Comparison of ENCODE assay signal across 19 mouse cellular contexts in genomic region chr4:138033871-138034270, GRCm38 (mm10). TPM values are rescaled to one million over a fixed set of nuclear protein-coding genes. Genes with fewer than 3 reads are reported as not detected.
DNase-seq lines count a peak whose midpoint lies in the region; ATAC-seq and TF ChIP-seq lines count a peak whose summit lies in the region.
"Had no signal": no experiment of that assay in that cellular context is flagged by ENCODE, and none has a peak within 500 bp of the region (broad histone marks: within the 10 kb centered on the region; RNA-seq: fewer than 3 reads in every experiment).

No protein-coding gene starts in this region.

- no peaks in the 10 kb centered on the region; the same call in 1 of the 2 replicates for H3K36me3 ChIP-seq in hindbrain, postnatal 0 days (ENCODE audit: insufficient read depth, low read length)
- no peaks in the 10 kb centered on the region for H3K36me3 ChIP-seq in hindbrain, embryonic 11.5 days (ENCODE audit: control insufficient read depth, insufficient read depth, low read length)

- no peak for TF ChIP-seq POLR2A in lung, adult 2 months (IDR thresholded peaks at IDR 0.05; ENCODE audit: borderline replicate concordance, extremely low read depth, low read depth, low read length)
- no peak for TF ChIP-seq POLR2A in cortical plate, adult 2 months (IDR thresholded peaks at IDR 0.05; ENCODE audit: extremely low read depth, insufficient read depth, low read length)

- H3K27ac ChIP-seq in hindbrain, postnatal 0 days, result no peak overlapping the region
- no peak overlapping the region for H3K27ac ChIP-seq in hindbrain, embryonic 11.5 days (ENCODE audit: low read depth, low read length)
- no peak overlapping the region for H3K27ac ChIP-seq in cortical plate, adult 2 months (ENCODE audit: insufficient read depth, low read length)
- H3K27ac ChIP-seq: heart, embryonic 10.5 days had no signal

- DNase-seq in hindbrain, postnatal 0 days (ENCODE audit: low spot score), result no peak
- DNase-seq in hindbrain, embryonic 11.5 days (ENCODE audit: low spot score), result no peak
- DNase-seq in lung, adult 2 months, result no peak
- DNase-seq in lung, postnatal 36 days, result no peak
- DNase-seq in CD4-positive helper T cell, adult 2 months (ENCODE audit: low read depth, low spot score), result peak; percentile 34
- DNase-seq in left cerebral cortex, adult 18-20 months (ENCODE audit: low spot score in 2 of 2), result no peak
- DNase-seq in retina, postnatal 1 day, result no peak
- DNase-seq: adrenal gland, postnatal 36 days; cerebellum, postnatal 14 days; gastrocnemius, postnatal 36 days; heart, postnatal 36 days; kidney, postnatal 14 days; left cerebral cortex, postnatal 4 days; thymus, adult 2 months had no signal

- H3K4me3 ChIP-seq in hindbrain, postnatal 0 days (ENCODE audit: low read length), result no peak overlapping the region
- no peak overlapping the region for H3K4me3 ChIP-seq in hindbrain, embryonic 11.5 days (ENCODE audit: low read depth, low read length)
- H3K4me3 ChIP-seq in lung, adult 2 months (replicated peaks; ENCODE audit: extremely low read depth, low read depth, low read length), result no peak overlapping the region
- no peak overlapping the region for H3K4me3 ChIP-seq in cortical plate, adult 2 months (ENCODE audit: insufficient read depth, low read length)
- H3K4me3 ChIP-seq: heart, embryonic 10.5 days; megakaryocyte, embryonic 14.5 days; myocyte had no signal

- 78% methylated on average over 4 of the region's 4 CpGs for WGBS in hindbrain, postnatal 0 days
- WGBS in hindbrain, embryonic 11.5 days, result 83% methylated on average over 4 of the region's 4 CpGs
- 77% methylated on average over 4 of the region's 4 CpGs for WGBS in lung, adult 2 months

- no peak overlapping the region for H3K9ac ChIP-seq in hindbrain, postnatal 0 days (replicated peaks; ENCODE audit: low read length)
- no peak overlapping the region for H3K9ac ChIP-seq in hindbrain, embryonic 11.5 days (ENCODE audit: low read depth, low read length)

- peak; percentile 47 for TF ChIP-seq CTCF in hindbrain, postnatal 0 days (IDR thresholded peaks at IDR 0.05; ENCODE audit: low read depth)
- TF ChIP-seq CTCF in lung, adult 2 months (IDR thresholded peaks at IDR 0.05; ENCODE audit: insufficient read depth, low read length), result peak; percentile 17; the same call in 1 of the 2 replicates
- TF ChIP-seq CTCF in cortical plate, adult 2 months (IDR thresholded peaks at IDR 0.05; ENCODE audit: extremely low read depth, insufficient read depth, low read length), result 0 out of 2 replicates have a peak, but pooled peaks have one; percentile 16

- no peak overlapping the region for H3K4me2 ChIP-seq in hindbrain, postnatal 0 days (ENCODE audit: low read depth, low read length)
- H3K4me2 ChIP-seq in hindbrain, embryonic 11.5 days (replicated peaks; ENCODE audit: low read depth, low read length), result no peak overlapping the region

- H3K27me3 ChIP-seq in hindbrain, postnatal 0 days (ENCODE audit: insufficient read depth, low read length), result no peaks in the 10 kb centered on the region
- H3K27me3 ChIP-seq in hindbrain, embryonic 11.5 days (ENCODE audit: control insufficient read depth, insufficient read depth, low read length), result no peaks in the 10 kb centered on the region
- H3K27me3 ChIP-seq: megakaryocyte, embryonic 14.5 days had no signal

- no peaks in the 10 kb centered on the region for H3K9me3 ChIP-seq in hindbrain, postnatal 0 days (ENCODE audit: low read length)
- H3K9me3 ChIP-seq in hindbrain, embryonic 11.5 days (ENCODE audit: control insufficient read depth, low read length), result no peaks in the 10 kb centered on the region
- H3K9me3 ChIP-seq: heart, embryonic 10.5 days; megakaryocyte, embryonic 14.5 days had no signal

- peaks cover 10% of the 10 kb centered on the region; the same call in 1 of the 2 replicates for H3K4me1 ChIP-seq in hindbrain, postnatal 0 days (ENCODE audit: insufficient read depth, low read length)
- peaks cover 2% of the 10 kb centered on the region; the same call in 1 of the 2 replicates for H3K4me1 ChIP-seq in hindbrain, embryonic 11.5 days (replicated peaks; ENCODE audit: control insufficient read depth, insufficient read depth, low read length)
- H3K4me1 ChIP-seq in lung, adult 2 months (ENCODE audit: control insufficient read depth, insufficient read depth, low read length), result no peaks in the 10 kb centered on the region
- peaks cover 17% of the 10 kb centered on the region for H3K4me1 ChIP-seq in cortical plate, adult 2 months (ENCODE audit: control insufficient read depth, insufficient read depth, low read length)

- no peak for ATAC-seq in hindbrain, postnatal 0 days
- ATAC-seq in hindbrain, embryonic 11.5 days (ENCODE audit: low FRiP score), result no peak
- ATAC-seq: activated CD4-positive, CD25-positive, alpha-beta regulatory T cell, adult 4 months had no signal

RNA-seq across cellular contexts. Expression of gene Eif4g3, which starts 41.0 kb away (rescaled TPM):
- 51.1 and 55.9 TPM in 2 replicates for total RNA-seq in hindbrain, postnatal 0 days (2014; rRNA removed)
- 32.3 and 36.5 TPM in 2 replicates for polyA plus RNA-seq in hindbrain, postnatal 0 days (2015; fragmentation: Nextera tagmentation; extraction: Ambion mirVana)
- 46.4 and 56.9 TPM in 2 replicates for polyA plus RNA-seq in hindbrain, embryonic 11.5 days (2014; fragmentation: Nextera tagmentation; extraction: Ambion mirVana)
- polyA plus RNA-seq in lung, adult 2 months (2012; rRNA removed), result 69.8 and 79.4 TPM in 2 replicates
- polyA plus RNA-seq in cortical plate, adult 2 months (2012; rRNA removed), result 148 and 164 TPM in 2 replicates
- total RNA-seq in left cerebral cortex, adult 18-20 months (2021), result 100 to 1,000 TPM; 155 to 168 TPM
